Mouse (Mus musculus) midbrain, postnatal 0 days (tissue): ENCODE results near the gene Lhx4. TPM values are rescaled to one million over a fixed set of nuclear protein-coding genes. Genes with fewer than 3 reads are reported as not detected.

Experiments
- ATAC-seq: fragments of 200-750 bp; cut with Nextera tagmentation; 2 replicates; pipeline ENCODE4 v1.8.0; 2017; ENCODE audit warnings: moderate number of reproducible peaks, mild to moderate bottlenecking, moderate TSS enrichment, moderate library complexity; ENCODE audit not compliant: low FRiP score
- DNase-seq: peaks from one replicate; pipeline ENCODE4 v3.0.0-alpha.2; 2015; ENCODE audit warnings: low spot score
- H3K27ac ChIP-seq: fragments of 300-500 bp; sonication (generic); 2 replicates; pipeline ENCODE4 v1.5.1; 2014; ENCODE audit warnings: low read depth, mild to moderate bottlenecking, low read length, mixed read lengths
- H3K27me3 ChIP-seq: fragments of 300-500 bp; sonication (generic); 2 replicates; pipeline ENCODE4 v1.6.1; 2014; ENCODE audit warnings: low read length, control low read depth, mixed read lengths; ENCODE audit not compliant: insufficient read depth
- H3K36me3 ChIP-seq: fragments of 300-500 bp; sonication (generic); 2 replicates; pipeline ENCODE4 v1.6.1; 2014; ENCODE audit warnings: low read length, control low read depth, mixed read lengths; ENCODE audit not compliant: insufficient read depth
- H3K4me1 ChIP-seq: fragments of 300-500 bp; sonication (generic); 2 replicates; pipeline ENCODE4 v1.6.1; 2014; ENCODE audit warnings: mild to moderate bottlenecking, control low read depth, antibody characterized with exemption, low read length, mixed read lengths; ENCODE audit not compliant: insufficient read depth
- H3K4me2 ChIP-seq: fragments of 300-500 bp; sonication (generic); 2 replicates; pipeline ENCODE4 v1.6.1; 2014; ENCODE audit warnings: low read depth, mild to moderate bottlenecking, low read length, mixed read lengths; ENCODE audit not compliant: poor library complexity, severe bottlenecking
- H3K4me3 ChIP-seq: fragments of 300-500 bp; sonication (generic); 2 replicates; pipeline ENCODE4 v1.5.1; 2014; ENCODE audit warnings: low read depth, mild to moderate bottlenecking, low read length, moderate library complexity
- H3K9ac ChIP-seq: fragments of 300-500 bp; sonication (generic); replicated peaks from 2 replicates; pipeline ENCODE4 v1.6.1; 2014; ENCODE audit warnings: mild to moderate bottlenecking, low read length, moderate library complexity, mixed read lengths; ENCODE audit not compliant: poor library complexity, severe bottlenecking
- H3K9me3 ChIP-seq: fragments of 300-500 bp; sonication (generic); 2 replicates; pipeline ENCODE4 v1.6.1; 2016; ENCODE audit warnings: low read length, control low read depth
- CTCF ChIP-seq: IDR thresholded peaks from 2 replicates; pipeline ENCODE4 v1.5.1; 2016; ENCODE audit warnings: antibody characterized with exemption, mild to moderate bottlenecking
- WGBS: fragments of 180-500 bp; shearing (Covaris S2); extraction: QIAGEN DNeasy Blood & Tissue Kit; methylation state at CpG from one replicate; pipeline ENCODE4 v1.1.7; 2014; 5-methylcytosine and 5-hydroxymethylcytosine counted together
- polyA plus RNA-seq: library from polyadenylated mRNA; unstranded; fragments of >200 nt; fragmentation: Nextera tagmentation; extraction: Ambion mirVana; gene quantifications from 2 replicates; pipeline ENCODE4 v1.2.1, GENCODE M21; 2015
- total RNA-seq: library from RNA; depleted of rRNA; stranded (reverse); fragments of >200 nt; gene quantifications from 2 replicates; pipeline ENCODE4 v1.2.3, GENCODE M21; 2014

Gene Lhx4
- total and polyA plus RNA-seq, 2 experiments from 2014 or later = 0.99 to 2.7 TPM

GRCm38 (mm10) chr1:155747911-155748310 is 3.6 kb downstream of the Lhx4 start:
- Histone ChIP-seq H3K4me3 (no peak overlapping the region), H3K27ac (no peak overlapping the region), H3K9ac (no peak overlapping the region), H3K27me3 (peaks cover 87% of the 10 kb centered on the region), H3K9me3 (no peaks in the 10 kb centered on the region), H3K4me1 (0 out of 2 replicates have a peak, but pooled peaks cover under 1% of the 10 kb centered on the region), H3K36me3 (no peaks in the 10 kb centered on the region), H3K4me2 (no peak overlapping the region)
- WGBS = 82% methylated on average over 5 of the region's 5 CpGs
- TF ChIP-seq CTCF = no peak
- ATAC-seq (no peak), DNase-seq (no peak)

GRCm38 (mm10) chr1:155747011-155747410 is 4.5 kb downstream of the Lhx4 start:
- WGBS = 16% methylated on average over 8 of the region's 8 CpGs
- Histone ChIP-seq H3K36me3 (no peaks in the 10 kb centered on the region), H3K27ac (no peak overlapping the region), H3K27me3 (peaks cover 83% of the 10 kb centered on the region), H3K4me2 (no peak overlapping the region), H3K9ac (no peak overlapping the region), H3K9me3 (no peaks in the 10 kb centered on the region), H3K4me1 (peaks cover 8% of the 10 kb centered on the region; the same call in 1 of the 2 replicates), H3K4me3 (no peak overlapping the region)
- no peak for ATAC-seq
- TF ChIP-seq CTCF = no peak
- DNase-seq = no peak

- ATAC-seq = peak; percentile 29; the same call in 1 of the 2 replicates
- peaks cover 18% of the 10 kb centered on the region; the same call in 1 of the 2 replicates for H3K4me1 ChIP-seq
- H3K27ac ChIP-seq = no peak overlapping the region
- under 1% methylated on average over 63 of the region's 81 CpGs for WGBS
- H3K4me2 ChIP-seq = peak overlapping the region; percentile 59
- no peak for DNase-seq
- H3K27me3 ChIP-seq = peaks cover 78% of the 10 kb centered on the region
- H3K9ac ChIP-seq = no peak overlapping the region
- no peaks in the 10 kb centered on the region for H3K36me3 ChIP-seq
- TF ChIP-seq CTCF = no peak
- peak overlapping the region; percentile 35 for H3K4me3 ChIP-seq
- no peaks in the 10 kb centered on the region for H3K9me3 ChIP-seq
These were observed 8.8 kb downstream of the Lhx4 start for GRCm38 (mm10) chr1:155742411-155743363.

GRCm38 (mm10) chr1:155741988-155742387 is 9.5 kb downstream of the Lhx4 start:
- DNase-seq (no peak), ATAC-seq (0 out of 2 replicates have a peak, but pooled peaks have one; percentile 42)
- Histone ChIP-seq H3K9ac (no peak overlapping the region), H3K9me3 (no peaks in the 10 kb centered on the region), H3K36me3 (no peaks in the 10 kb centered on the region), H3K4me1 (peaks cover 18% of the 10 kb centered on the region; the same call in 1 of the 2 replicates), H3K4me3 (peak overlapping the region; percentile 35), H3K27ac (no peak overlapping the region), H3K27me3 (peaks cover 78% of the 10 kb centered on the region), H3K4me2 (peak overlapping the region; percentile 59)
- TF ChIP-seq CTCF = no peak
- whole genome bisulfite sequencing = under 1% methylated on average over 23 of the region's 26 CpGs

GRCm38 (mm10) chr1:155741378-155741945 is 10.0 kb downstream of the Lhx4 start:
- H3K36me3 ChIP-seq = no peaks in the 10 kb centered on the region
- H3K27ac ChIP-seq = no peak overlapping the region
- no peaks in the 10 kb centered on the region for H3K9me3 ChIP-seq
- peak overlapping the region; percentile 35 for H3K4me3 ChIP-seq
- peak overlapping the region; percentile 59 for H3K4me2 ChIP-seq
- H3K4me1 ChIP-seq = peaks cover 18% of the 10 kb centered on the region; the same call in 1 of the 2 replicates
- no peak for ATAC-seq
- no peak for DNase-seq
- TF ChIP-seq CTCF = no peak
- 1% methylated on average over 34 of the region's 34 CpGs for WGBS
- H3K9ac ChIP-seq = no peak overlapping the region
- H3K27me3 ChIP-seq = peaks cover 75% of the 10 kb centered on the region
